Mouse (Mus musculus): ENCODE data around the gene Scp2.
"Not testable (repeated sequence)": the region's sequence is repeated elsewhere in the genome, so short reads cannot be mapped to it uniquely, and the experiment has no call there.

The Scp2 gene

DNA sequence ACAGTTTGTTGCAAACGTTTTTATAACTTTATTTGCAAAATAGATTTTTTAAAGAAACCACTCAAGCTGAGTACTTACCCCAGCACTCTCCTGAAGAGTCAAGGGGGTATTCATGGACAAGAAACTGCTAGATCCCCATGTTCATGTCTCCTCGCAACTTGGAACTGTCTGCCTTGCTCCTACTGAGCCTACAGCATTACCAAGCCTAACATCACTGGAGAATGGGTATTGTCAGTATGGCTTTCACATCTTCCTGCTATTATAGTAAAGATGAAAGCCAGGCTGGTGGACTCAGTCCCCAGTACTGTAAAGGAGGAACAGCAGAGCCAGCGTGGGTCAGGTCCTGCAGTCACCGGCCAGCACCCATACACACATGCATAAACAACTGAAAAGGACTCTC lies 48.5 kb downstream of the Scp2 start, which contains the start of gene Podn:
Podn (minus strand) TSS at position 101 of the 400 bp plus-strand sequence.
- no peak for DNase-seq (ENCODE audit: low read depth, low spot score)

DNA sequence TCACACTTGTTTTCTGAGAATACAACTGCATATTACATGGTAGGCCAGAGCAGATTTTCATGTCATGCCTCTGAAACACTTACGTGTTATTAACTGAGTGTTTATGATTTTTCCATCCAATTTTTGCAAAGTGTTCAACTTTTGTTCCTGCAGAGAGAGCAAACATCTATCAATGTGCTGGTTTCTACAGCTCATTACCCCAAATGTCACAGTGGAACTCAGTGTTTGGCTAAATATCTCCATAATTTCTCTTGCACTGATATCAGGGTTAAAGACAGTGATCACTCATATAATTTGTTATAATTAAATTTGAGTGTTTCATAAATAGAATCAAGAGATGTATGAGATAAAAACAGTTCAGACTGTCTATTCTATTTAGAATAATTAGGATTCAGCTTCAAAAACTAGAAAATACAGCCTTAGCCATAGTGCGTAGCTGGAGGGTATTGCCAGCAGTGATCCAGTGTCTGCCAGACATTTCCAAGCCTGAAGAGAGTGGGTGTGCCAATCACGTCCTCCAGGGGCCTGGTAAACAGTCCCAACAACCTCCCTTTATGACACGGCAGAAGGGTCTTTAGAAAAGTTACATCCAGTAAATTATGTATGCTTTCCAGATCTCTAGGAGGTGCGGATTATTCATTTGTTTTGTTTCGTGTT lies 51.9 kb downstream of the Scp2 start:
- no peak for DNase-seq (ENCODE audit: low read depth, low spot score)

DNA sequence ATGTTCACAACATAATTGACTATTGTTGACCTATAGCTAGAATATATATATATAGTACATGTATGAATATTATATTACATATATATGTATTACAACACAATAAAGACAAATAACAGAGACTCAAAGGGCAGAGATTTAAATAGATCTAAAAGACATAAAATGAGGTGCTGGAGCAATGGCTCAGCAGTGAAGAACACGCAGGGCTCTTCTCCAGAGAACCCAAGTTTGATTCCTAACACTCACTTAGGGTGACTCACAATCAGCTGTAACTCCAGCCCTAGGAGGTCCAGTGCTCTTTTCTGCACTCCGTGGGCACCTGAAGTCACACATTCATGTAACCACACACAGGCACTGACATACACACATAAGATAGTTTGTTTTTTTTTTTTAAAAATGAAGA lies 60.8 kb downstream of the Scp2 start:
- DNase-seq (ENCODE audit: low read depth, low spot score), result no peak

DNA sequence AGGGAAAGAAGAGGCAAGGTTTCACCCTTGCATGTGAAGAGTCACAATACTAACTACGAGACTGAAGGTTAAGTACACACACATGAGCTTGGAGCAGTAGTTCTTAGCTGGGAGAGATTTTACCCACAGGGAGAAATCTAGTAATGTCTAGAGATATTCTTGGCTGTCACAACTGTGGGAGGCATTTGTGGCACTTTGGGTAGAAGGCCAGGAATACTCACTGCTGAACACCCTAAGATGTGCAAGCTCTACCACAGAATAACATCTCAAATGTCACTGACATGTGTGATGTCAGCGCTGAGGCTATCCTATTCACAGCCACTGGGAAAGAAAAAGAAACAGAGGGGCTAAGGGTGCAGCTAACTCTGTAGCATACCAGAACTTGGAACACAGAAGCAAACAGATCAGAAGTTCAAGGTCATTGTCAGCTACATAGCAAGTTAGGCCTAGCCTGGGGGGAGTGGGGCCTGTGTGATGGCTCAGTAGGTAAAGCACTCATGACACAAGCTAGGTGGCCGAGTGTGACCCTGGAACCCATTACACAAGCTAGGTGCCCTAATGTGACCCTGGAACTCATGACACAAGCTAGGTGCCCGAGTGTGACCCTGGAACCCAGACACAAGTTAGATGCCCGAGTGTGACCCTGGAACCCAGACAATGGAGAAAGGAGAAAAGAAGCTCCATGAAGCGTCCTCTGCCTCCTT lies 61.6 kb downstream of the Scp2 start:
- no peak for DNase-seq (ENCODE audit: low read depth, low spot score)

DNA sequence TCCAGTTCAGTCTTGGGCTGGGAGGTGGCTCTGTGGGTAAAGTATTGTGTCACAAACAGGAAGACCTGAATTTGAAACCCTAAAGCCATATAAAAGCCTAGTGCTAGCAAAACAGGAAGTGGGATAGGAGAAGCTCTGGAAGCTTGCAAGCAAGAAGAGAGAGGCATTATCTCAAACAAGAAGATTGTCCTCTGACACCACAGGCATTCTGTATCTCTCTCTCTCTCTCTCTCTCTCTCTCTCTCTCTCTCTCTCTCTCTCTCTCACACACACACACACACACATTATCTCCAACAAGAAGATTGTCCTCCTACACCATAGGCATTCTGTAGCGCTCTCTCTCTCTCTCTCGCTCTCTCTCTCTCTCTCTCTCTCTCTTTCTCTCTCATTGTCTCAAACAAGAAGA lies 62.4 kb downstream of the Scp2 start:
- no peak for DNase-seq (ENCODE audit: low read depth, low spot score)

DNA sequence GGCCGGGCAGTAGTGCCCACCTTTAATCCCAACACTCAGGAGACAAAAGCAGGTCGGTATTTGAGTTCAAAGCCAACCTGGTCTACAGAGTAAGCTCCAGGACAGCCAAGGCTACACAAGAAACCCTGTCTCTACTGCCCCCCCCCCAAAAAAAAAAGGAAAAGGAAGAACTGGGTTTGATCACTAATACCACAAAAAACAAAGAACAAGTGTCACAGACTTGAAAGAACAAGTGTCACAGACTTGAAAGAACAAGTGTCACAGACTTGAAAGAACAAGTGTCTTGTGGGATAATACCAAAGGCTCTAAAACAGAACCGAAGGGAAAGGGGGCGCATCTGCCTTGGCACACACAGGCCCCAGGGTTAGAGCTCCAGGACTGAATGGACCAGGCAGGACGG lies 63.9 kb downstream of the Scp2 start:
- no peak for DNase-seq (ENCODE audit: low read depth, low spot score)

DNA sequence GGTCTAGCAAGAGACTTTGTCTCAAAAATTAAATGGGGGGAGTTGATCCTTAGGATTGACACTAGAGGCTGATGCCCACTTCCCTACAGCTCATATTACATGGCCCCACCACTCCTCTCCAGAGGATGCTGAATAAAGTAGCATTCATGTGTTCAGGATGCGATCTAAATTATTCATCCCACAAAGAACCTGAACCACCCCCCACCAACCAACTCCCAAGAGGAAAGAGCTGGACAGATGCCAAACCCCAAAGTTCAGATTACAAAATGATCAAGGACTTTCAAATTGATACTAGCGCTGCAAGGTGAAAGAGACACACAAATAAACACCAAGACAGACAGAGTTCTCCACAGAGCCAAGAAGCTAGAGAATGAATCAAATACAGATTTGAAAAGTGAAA lies 65.0 kb downstream of the Scp2 start:
- DNase-seq (ENCODE audit: low read depth, low spot score), result peak; percentile 33

DNA sequence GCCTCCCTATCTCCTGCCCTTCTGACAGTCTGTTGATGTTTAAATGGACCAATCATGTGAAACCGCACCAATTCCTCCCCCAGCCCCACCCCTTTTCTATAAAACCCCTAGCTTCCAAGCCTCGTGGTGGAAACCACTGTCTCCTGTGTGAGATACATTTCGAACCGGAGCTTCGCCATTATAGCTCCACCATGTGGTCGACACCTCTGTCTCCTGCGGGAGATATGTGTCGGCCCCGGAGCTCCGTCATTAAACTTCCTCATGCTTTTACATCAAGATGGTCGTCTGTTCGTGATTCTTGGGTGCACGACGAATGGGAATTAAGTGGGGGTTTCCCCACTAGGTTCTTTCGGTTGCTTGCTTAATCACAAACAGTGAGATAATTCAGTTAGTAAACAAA lies 65.6 kb downstream of the Scp2 start:
- DNase-seq (ENCODE audit: low read depth, low spot score), result not testable (repeated sequence)

DNA sequence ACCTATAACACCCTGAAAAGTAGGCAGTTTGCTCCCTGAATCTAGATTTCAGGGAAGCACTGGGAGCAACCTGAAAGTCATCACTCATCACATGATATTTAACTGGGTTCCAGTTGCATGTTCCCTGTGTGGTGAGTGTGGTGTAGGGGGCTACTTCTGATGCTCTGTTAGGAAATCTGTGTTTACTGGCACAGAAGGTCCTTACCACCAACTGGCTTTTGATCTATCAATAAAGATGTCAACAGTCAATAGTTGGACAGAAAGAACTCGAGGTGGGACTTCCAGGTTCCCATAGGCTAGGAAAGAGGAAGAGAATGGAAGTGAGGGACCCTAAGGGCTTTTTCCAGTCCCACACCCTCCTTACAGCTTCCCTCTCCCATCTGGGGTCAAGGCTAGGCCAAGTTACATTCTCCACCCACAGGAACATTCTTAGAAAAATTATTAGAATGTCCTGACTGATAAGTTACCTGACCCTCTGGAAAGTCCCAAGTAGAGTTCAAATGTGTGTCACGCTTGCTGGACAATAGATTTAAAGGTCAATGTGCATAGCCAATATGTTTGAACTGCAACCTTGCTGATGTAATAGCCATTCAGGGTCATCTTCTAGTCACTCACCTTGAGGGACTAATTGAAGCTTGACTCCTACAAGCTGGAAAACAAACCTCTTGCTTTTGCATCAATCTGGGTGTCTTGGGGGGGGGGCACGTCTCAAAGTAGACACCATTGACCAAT lies 67.4 kb downstream of the Scp2 start:
- no peak for DNase-seq (ENCODE audit: low read depth, low spot score)

DNA sequence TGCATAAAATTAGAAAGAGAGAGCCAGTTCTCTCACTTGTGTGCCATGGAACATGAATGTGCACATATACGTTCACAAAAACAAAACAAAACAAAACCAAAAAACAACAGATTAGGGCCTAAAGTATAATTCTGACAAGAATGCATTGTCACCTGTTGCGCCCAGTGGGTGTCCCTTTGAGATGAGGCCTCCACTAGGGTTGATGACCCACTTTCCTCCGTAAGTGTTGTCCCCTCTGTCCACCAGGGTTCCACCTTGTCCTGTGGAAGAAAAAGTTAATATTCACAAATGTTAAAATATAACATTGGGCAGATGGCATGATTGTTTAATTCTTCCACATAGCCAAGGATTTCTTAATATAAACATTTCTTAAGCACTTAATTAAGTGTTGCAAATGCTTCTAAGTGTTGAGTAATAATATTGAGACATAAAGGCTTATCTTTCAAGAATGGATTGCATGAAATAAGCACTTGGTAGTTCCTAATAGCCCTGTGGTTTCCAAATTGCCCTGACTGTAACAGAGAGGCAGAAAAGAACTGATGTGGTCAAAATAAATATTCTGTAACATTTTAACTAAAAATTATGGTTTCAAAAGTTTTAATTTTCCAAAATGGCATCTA lies 70.5 kb downstream of the Scp2 start:
- DNase-seq (ENCODE audit: low read depth, low spot score), result no peak

DNA sequence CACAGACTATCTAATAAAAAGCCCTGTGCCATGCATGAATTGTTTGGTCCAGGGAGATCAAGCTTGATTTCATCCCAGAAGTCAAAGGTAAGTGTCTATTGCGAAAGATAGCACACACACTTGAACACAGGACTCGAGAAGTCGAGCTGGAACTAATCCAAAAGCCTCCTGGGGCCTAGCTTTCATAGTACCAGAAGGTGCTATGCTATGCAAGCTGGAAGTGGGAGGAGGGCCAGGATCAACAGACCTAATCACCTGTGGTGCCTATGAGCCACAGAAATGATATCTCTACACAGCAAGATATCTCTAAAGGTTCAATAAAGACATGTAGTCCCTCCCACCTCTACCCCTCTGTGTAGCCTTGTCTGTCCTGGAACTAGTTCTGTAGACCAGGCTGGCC lies 72.7 kb downstream of the Scp2 start:
- DNase-seq (ENCODE audit: low read depth, low spot score), result no peak

DNA sequence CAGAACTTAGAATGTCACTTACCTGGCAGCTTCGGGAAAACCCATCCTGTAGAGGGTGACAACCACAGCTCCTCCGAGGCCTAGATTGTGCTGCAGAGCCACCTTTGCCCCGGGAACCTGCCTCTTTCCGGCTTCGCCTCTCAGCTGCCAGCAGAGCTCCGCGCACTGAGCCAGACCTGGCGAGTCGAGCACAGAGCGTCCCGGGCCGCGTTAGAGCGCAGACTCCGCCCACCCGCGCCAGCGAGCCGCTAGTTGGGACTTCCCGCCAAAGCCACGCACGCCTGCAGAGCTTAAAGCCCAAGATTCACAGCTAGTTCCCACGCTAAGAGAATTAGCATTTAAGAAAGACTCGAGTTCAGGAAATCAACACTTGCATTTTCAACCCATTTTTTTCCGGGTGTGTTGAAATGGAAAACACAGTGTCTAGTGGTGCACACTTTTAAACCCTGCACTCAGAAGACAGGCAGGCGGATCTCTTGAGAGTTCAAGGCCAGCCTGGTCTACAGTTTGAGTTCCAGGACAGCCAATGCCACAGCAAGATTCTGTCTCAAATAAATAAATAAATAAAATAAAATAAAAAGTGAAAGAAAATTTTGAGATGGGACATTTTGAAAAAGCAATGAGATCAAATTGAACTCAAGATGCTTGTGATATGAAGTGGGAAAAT lies 73.4 kb downstream of the Scp2 start:
- peak; percentile 94 for DNase-seq (ENCODE audit: low read depth, low spot score)

DNA sequence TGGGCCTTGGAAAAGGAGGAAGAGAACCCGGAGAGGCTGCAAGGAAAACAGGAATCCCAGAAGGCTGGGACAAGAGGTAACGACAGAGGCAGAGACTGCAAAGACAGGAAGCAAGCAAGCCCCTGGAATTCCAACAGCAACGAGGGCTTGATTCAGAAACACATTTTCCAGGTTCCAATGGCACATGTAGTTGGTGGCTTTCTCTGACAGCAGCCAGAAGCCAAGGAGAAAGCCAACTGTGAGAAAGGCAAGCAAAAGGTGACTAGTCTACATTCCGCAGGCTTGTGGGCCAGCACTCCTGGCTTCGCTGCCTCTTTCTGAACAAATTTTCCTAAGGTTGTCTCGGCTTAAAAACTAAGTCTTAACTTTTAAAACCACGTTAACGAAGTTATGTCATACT lies 74.1 kb downstream of the Scp2 start:
- DNase-seq (ENCODE audit: low read depth, low spot score), result no peak

DNA sequence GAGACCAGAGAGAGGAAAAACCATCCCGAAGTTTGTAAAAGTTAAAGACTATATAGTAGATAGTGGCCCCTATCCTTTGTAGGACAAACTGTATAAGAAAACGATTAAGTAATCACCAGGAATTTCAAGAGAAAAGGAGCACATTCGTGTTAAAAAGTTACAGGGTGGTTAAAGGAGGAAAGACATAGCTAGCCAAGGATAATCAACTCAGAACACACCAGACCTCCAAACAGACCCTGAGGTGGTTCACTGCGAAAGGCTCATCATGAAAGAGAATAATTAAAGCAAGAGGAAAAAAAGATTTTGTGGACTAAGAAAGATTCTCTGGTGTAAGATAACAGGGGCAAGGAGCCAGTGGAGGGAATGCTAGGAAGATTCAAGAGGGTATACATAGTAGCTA lies 74.5 kb downstream of the Scp2 start:
- DNase-seq (ENCODE audit: low read depth, low spot score), result no peak

DNA sequence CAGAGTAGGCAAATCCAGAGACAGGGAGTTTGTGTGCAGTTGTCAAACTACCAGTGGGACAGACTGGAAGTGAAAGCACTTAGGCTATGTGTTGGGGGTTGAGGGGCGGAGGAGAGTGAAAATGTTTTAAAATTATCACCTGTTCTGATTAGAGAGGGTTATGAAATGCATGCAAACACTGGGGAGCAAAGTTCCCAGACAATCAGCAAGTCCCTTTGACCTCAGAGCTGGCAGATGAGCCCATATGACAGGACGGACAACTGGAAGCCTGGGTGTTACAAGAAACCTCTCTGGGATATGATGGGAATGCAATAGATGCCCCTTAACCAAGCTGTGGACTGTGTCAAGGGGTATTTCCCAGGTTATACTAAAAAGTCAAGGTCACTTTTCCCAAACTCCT lies 76.7 kb downstream of the Scp2 start:
- DNase-seq (ENCODE audit: low read depth, low spot score), result no peak

DNA sequence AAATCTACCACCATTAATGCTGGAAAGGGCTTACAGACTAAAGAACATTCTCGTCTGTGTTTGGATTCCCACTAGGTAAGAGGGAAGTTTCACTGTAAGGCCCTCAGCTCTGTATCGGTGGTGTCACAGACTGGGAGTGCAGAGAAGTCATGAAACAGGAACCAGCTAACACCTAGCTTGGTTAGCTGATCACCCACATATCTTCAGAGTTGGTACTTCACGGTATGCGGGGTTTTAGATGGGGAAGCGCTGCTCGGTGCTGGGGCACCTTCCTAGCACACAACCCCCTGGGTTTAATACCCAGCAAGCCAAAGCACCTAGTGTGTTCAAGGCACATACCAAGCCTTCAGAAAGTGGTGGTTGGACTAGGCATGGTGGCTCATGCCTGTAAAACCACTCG lies 77.5 kb downstream of the Scp2 start:
- DNase-seq (ENCODE audit: low read depth, low spot score), result no peak

DNA sequence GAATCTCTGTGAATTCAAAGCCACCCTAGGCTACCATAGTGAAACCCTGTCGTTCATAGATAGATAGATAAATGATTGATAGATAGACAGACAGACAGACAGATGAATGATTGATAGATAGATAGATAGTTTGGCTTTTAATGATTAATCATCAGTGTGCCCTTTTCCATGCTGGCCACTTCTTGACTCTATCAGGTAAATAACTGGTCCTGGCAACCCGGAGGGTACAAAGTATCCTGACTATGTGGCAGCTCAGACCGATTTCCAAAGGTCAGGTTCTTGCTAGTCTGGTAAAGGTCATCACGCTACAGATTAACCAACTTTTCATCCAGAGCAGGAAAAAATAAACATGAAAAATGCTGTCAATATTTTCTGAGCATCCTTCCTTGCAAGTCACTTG lies 78.2 kb downstream of the Scp2 start:
- no peak for DNase-seq (ENCODE audit: low read depth, low spot score)

DNA sequence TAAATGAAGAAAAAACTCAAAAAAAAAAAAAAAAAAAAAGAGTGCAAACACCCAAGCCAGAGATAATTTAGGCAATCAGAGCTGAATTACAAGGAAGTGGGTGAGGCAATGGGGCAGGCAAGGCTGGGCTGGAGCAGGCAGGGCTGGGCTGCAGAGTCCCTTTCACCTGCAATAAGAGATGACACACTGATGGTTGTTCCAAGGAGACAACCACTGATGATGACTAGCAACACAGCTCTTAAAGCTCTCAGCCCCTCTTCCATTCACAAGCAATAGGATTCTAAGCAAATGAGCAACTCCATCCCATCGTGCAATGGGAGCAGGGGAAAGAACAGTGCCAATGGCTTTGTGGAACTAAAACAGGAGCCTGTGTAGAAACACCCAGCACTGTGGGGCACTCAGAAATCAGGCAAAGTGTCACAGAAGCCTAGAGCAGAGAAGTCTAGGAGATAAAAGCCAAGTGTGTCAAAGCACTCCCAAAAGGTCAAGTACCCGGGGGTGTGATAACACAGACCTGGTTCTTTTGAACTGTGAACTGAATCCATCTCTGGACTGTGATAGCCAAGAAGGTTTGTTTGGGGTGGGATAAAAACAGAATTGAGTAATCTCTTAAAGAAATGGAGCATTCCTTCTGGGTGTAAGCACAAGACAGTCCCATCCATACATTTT lies 79.5 kb downstream of the Scp2 start:
- no peak for DNase-seq (ENCODE audit: low read depth, low spot score)

DNA sequence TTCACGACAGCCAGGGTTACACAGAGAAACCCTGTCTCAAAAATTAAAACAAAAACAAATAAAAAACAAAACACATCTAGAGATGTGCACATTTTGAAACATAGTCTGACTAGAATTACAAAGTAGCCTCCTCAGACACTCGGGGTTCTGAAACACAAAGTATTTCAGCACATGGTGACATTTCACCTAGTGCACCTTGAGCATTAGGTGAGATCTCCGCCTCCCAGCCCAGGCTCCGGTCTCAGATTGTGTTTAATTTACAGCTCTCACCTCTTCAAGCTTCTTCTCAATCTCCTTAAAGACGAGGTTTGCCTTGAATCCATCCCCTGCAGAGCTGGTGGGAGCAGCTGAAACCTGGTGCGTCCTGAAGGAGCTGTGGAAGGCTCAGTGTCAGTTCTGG lies 81.2 kb downstream of the Scp2 start:
- DNase-seq (ENCODE audit: low read depth, low spot score), result no peak

DNA sequence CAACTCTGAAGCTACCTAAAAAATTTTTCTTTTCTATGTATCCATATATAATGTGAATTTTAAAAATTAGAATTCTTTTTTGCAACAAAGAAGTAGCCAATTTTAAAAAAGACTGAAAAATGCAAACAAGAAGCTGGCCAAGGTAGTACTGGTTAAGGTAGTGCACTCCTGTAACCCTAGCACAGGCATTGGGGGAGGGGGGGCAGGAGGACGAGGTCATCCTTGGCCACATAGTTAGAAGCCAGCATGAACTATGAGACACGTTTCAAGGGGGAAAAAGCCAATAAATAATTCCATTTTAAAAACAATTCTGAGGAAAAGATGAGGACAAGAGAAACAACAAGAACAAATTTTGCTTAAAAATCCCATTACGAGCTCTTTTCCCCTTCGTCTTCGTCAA lies 82.3 kb downstream of the Scp2 start:
- DNase-seq (ENCODE audit: low read depth, low spot score), result no peak

DNA sequence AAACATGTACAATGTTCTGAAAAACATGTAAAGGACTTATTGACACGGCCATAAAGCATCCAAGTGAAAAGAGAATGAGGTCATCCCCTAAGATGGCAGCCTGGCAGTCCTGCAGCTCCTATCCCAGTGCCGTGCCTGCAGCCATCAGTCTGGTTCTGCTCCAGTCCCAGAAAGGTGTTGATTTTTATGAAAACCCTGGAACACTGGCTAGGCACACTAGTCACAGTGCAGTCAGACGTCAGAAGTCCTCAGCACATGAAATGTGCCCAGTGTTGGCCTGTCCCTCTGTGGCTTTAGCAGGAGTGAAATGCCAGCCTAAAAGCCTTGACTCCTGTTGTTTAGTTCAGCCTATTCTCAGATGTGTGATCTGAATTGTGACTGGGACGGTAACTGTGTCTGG lies 84.0 kb downstream of the Scp2 start:
- no peak for DNase-seq (ENCODE audit: low read depth, low spot score)
